Comparison of ENCODE assay signal across 8 mouse cellular contexts in the genomic region with DNA sequence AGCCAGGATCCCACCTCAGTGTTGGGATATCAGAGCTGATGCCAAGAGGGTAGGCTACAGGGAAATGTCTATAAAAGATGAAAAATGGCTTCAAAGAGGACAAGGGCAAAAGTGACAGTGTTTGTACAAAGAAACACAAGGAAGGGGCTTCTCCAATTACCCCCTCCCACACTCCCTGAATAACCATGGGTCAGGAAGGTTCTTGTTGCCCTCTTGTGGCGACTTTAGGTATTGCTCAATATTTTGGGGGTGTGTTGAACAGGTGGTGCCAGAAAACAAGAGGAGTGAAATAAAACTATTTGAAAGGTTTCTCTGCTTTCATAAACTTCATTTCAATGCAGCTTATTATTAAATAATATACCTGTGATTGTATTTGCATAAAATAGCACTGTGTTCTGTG. TPM values are rescaled to one million over a fixed set of nuclear protein-coding genes. Genes with fewer than 3 reads are reported as not detected.
DNase-seq lines count a peak whose midpoint lies in the region; ATAC-seq and TF ChIP-seq lines count a peak whose summit lies in the region.

No protein-coding gene starts in this region.

- WGBS in heart, embryonic 10.5 days, result 6% methylated on average over 1 of the region's 1 CpGs
- 0% methylated on average over 1 of the region's 1 CpGs for WGBS in stomach, postnatal 0 days

- peak; percentile 85 for TF ChIP-seq CTCF in stomach, postnatal 0 days (IDR thresholded peaks at IDR 0.05; ENCODE audit: low read depth)

- peaks cover 9% of the 10 kb centered on the region for H3K36me3 ChIP-seq in heart, embryonic 10.5 days
- no peaks in the 10 kb centered on the region for H3K36me3 ChIP-seq in stomach, postnatal 0 days (ENCODE audit: control insufficient read depth, insufficient read depth, low read length)

- no peak for ATAC-seq in stomach, postnatal 0 days (ENCODE audit: low FRiP score, low TSS enrichment)

- H3K27ac ChIP-seq in heart, embryonic 10.5 days, result no peak overlapping the region
- H3K27ac ChIP-seq in stomach, postnatal 0 days (replicated peaks), result no peak overlapping the region

- no peak overlapping the region for H3K4me3 ChIP-seq in heart, embryonic 10.5 days
- H3K4me3 ChIP-seq in stomach, postnatal 0 days (ENCODE audit: low read depth, low read length), result no peak overlapping the region

- no peak overlapping the region for H3K9ac ChIP-seq in stomach, postnatal 0 days (ENCODE audit: low read length)

- no peaks in the 10 kb centered on the region for H3K4me1 ChIP-seq in heart, embryonic 10.5 days
- no peaks in the 10 kb centered on the region for H3K4me1 ChIP-seq in stomach, postnatal 0 days (replicated peaks; ENCODE audit: control insufficient read depth, insufficient read depth)

- DNase-seq in heart, adult 11 months, result peak; percentile 92
- DNase-seq in heart, embryonic 10.5 days (ENCODE audit: low spot score), result no peak
- peak; percentile 52 for DNase-seq in 416B (ENCODE audit: low read depth)
- peak; percentile 86 for DNase-seq in adipocyte (ENCODE audit: low spot score)
- DNase-seq in embryo, embryonic 10 days (ENCODE audit: low spot score), result peak; percentile 35
- DNase-seq in kidney, postnatal 10 days, result peak; percentile 73
- DNase-seq in lung, postnatal 14 days, result peak; percentile 74
- peak; percentile 54 for DNase-seq in stomach, postnatal 0 days (ENCODE audit: low spot score)

- TF ChIP-seq EP300 in stomach, postnatal 0 days (optimal IDR thresholded peaks at IDR 0.05), result no peak

- no peaks in the 10 kb centered on the region for H3K27me3 ChIP-seq in heart, embryonic 10.5 days (ENCODE audit: insufficient read depth, poor library complexity, severe bottlenecking)
- no peaks in the 10 kb centered on the region for H3K27me3 ChIP-seq in stomach, postnatal 0 days (ENCODE audit: control insufficient read depth, insufficient read depth, low read length)

- no peaks in the 10 kb centered on the region for H3K9me3 ChIP-seq in heart, embryonic 10.5 days
- H3K9me3 ChIP-seq in stomach, postnatal 0 days (ENCODE audit: control insufficient read depth, low read length), result no peaks in the 10 kb centered on the region

- no peak overlapping the region for H3K4me2 ChIP-seq in stomach, postnatal 0 days (replicated peaks; ENCODE audit: low read depth)

RNA-seq across cellular contexts. Expression of gene Zfp931, which starts 20.1 kb away (rescaled TPM):
- polyA plus RNA-seq in heart, embryonic 10.5 days (2016; fragmentation: Nextera tagmentation; extraction: Ambion mirVana), result 15.8 and 16.1 TPM in 2 replicates
- 9.3 and 9.6 TPM in 2 replicates for polyA plus RNA-seq in stomach, postnatal 0 days (2015; fragmentation: Nextera tagmentation; extraction: Ambion mirVana)

RNA-seq across cellular contexts. Expression of gene Zfp971, which starts 35.1 kb away (rescaled TPM):
- polyA plus RNA-seq in heart, embryonic 10.5 days (2016; fragmentation: Nextera tagmentation; extraction: Ambion mirVana), result 17.0 and 19.9 TPM in 2 replicates
- 9.2 and 9.9 TPM in 2 replicates for polyA plus RNA-seq in stomach, postnatal 0 days (2015; fragmentation: Nextera tagmentation; extraction: Ambion mirVana)
